Mouse (Mus musculus) heart, postnatal 0 days (tissue): Measurements from ENCODE around the gene Gm17387.

Experiments
- CTCF ChIP-seq: IDR thresholded peaks from 2 replicates; pipeline ENCODE4 v1.5.1; 2016; ENCODE audit warnings: antibody characterized with exemption, control low read depth, low read depth
- EP300 ChIP-seq: IDR thresholded peaks from 2 replicates; pipeline ENCODE4 v1.6.1; 2016; ENCODE audit warnings: antibody characterized with exemption, low read depth

- TF ChIP-seq CTCF: peak; percentile 72
- no peak for TF ChIP-seq EP300
Measured at GRCm38 (mm10) chr7:141070058-141070862, 41.3 kb downstream of the Gm17387 start.
